Mouse (Mus musculus) intestine, postnatal 0 days (tissue): ENCODE data around the gene Ralgps1. TPM values are rescaled to one million over a fixed set of nuclear protein-coding genes. Genes with fewer than 3 reads are reported as not detected.

ENCODE experiments used
- ATAC-seq: fragments of 200-750 bp; cut with Nextera tagmentation; 2 replicates; pipeline ENCODE4 v1.8.0; 2017; ENCODE audit warnings: mild to moderate bottlenecking, moderate TSS enrichment, moderate library complexity
- H3K27ac ChIP-seq: fragments of 300-500 bp; sonication (generic); 2 replicates; pipeline ENCODE4 v1.5.1; 2014; ENCODE audit warnings: mild to moderate bottlenecking, low read depth, low read length, moderate library complexity
- H3K27me3 ChIP-seq: fragments of 300-500 bp; sonication (generic); replicated peaks from 2 replicates; pipeline ENCODE4 v1.6.1; 2014; ENCODE audit warnings: low read length, mixed read lengths; ENCODE audit not compliant: control insufficient read depth, insufficient read depth
- H3K36me3 ChIP-seq: fragments of 300-500 bp; sonication (generic); 2 replicates; pipeline ENCODE4 v1.6.1; 2014; ENCODE audit warnings: mild to moderate bottlenecking, moderate library complexity; ENCODE audit not compliant: control insufficient read depth, insufficient read depth
- H3K4me1 ChIP-seq: fragments of 300-500 bp; sonication (generic); replicated peaks from 2 replicates; pipeline ENCODE4 v1.6.1; 2014; ENCODE audit warnings: antibody characterized with exemption, low read length, mixed read lengths; ENCODE audit not compliant: control insufficient read depth, insufficient read depth
- H3K4me2 ChIP-seq: fragments of 300-500 bp; sonication (generic); replicated peaks from 2 replicates; pipeline ENCODE4 v1.6.1; 2014; ENCODE audit warnings: low read depth, mild to moderate bottlenecking, moderate library complexity
- H3K4me3 ChIP-seq: fragments of 300-500 bp; sonication (generic); 2 replicates; pipeline ENCODE4 v1.5.1; 2014; ENCODE audit warnings: low read depth, low read length
- H3K9ac ChIP-seq: fragments of 300-500 bp; sonication (generic); 2 replicates; pipeline ENCODE4 v1.6.1; 2014; ENCODE audit warnings: mild to moderate bottlenecking, low read depth, low read length
- H3K9me3 ChIP-seq: fragments of 300-500 bp; sonication (generic); 2 replicates; pipeline ENCODE4 v1.6.1; 2016; ENCODE audit warnings: mixed run types; ENCODE audit not compliant: control insufficient read depth
- CTCF ChIP-seq: sonication (generic); IDR thresholded peaks from 2 replicates; pipeline ENCODE4 v1.5.1; 2016; ENCODE audit warnings: low read depth, mild to moderate bottlenecking, control low read depth, antibody characterized with exemption, moderate library complexity
- WGBS: fragments of 180-500 bp; shearing (Covaris S2); extraction: QIAGEN DNeasy Blood & Tissue Kit; methylation state at CpG from one replicate; pipeline ENCODE4 v1.1.7; 2014; 5-methylcytosine and 5-hydroxymethylcytosine counted together
- polyA plus RNA-seq: library from polyadenylated mRNA; unstranded; fragments of >200 nt; fragmentation: Nextera tagmentation; extraction: Ambion mirVana; gene quantifications from 2 replicates; pipeline ENCODE4 v1.2.1, GENCODE M21; 2015

Gene Ralgps1
- polyA plus RNA-seq, 1 experiment from 2014 or later, result 4.0 TPM

- Histone ChIP-seq H3K4me1 (no peaks in the 10 kb centered on the region), H3K27ac (no peak overlapping the region), H3K4me3 (no peak overlapping the region), H3K27me3 (no peaks in the 10 kb centered on the region), H3K9ac (no peak overlapping the region), H3K36me3 (no peaks in the 10 kb centered on the region), H3K9me3 (no peaks in the 10 kb centered on the region), H3K4me2 (no peak overlapping the region)
- peak; percentile 31; the same call in 1 of the 2 replicates for ATAC-seq
- WGBS, result 24% methylated on average over 5 of the region's 5 CpGs
- peak; percentile 97 for TF ChIP-seq CTCF
Measured at GRCm38 (mm10) chr2:33154751-33155372, 216.4 kb downstream of the Ralgps1 start.

- Histone ChIP-seq H3K36me3 (peaks cover 6% of the 10 kb centered on the region; the same call in 1 of the 2 replicates), H3K4me3 (no peak overlapping the region), H3K9me3 (no peaks in the 10 kb centered on the region), H3K27me3 (no peaks in the 10 kb centered on the region), H3K9ac (no peak overlapping the region), H3K4me1 (no peaks in the 10 kb centered on the region), H3K27ac (no peak overlapping the region), H3K4me2 (no peak overlapping the region)
- WGBS, result 88% methylated on average over 4 of the region's 4 CpGs
- no peak for ATAC-seq
- no peak for TF ChIP-seq CTCF
Measured at GRCm38 (mm10) chr2:33146994-33147393, 224.3 kb downstream of the Ralgps1 start.

- Histone ChIP-seq H3K9ac (no peak overlapping the region), H3K9me3 (no peaks in the 10 kb centered on the region), H3K4me2 (no peak overlapping the region), H3K27me3 (no peaks in the 10 kb centered on the region), H3K4me1 (no peaks in the 10 kb centered on the region), H3K36me3 (peaks cover 6% of the 10 kb centered on the region; the same call in 1 of the 2 replicates), H3K27ac (no peak overlapping the region), H3K4me3 (no peak overlapping the region)
- no peak for ATAC-seq
- WGBS, result 83% methylated on average over 2 of the region's 2 CpGs
- TF ChIP-seq CTCF, result no peak
Measured at GRCm38 (mm10) chr2:33143292-33143691, 228.0 kb downstream of the Ralgps1 start.

GRCm38 (mm10) chr2:33138491-33138890 lies 232.8 kb downstream of the Ralgps1 start:
- Histone ChIP-seq H3K27me3 (no peaks in the 10 kb centered on the region), H3K27ac (no peak overlapping the region), H3K36me3 (peaks cover 4% of the 10 kb centered on the region; the same call in 1 of the 2 replicates), H3K9me3 (no peaks in the 10 kb centered on the region), H3K4me3 (no peak overlapping the region), H3K4me2 (no peak overlapping the region), H3K9ac (no peak overlapping the region), H3K4me1 (no peaks in the 10 kb centered on the region)
- no peak for ATAC-seq
- WGBS, result 79% methylated on average over 2 of the region's 2 CpGs
- TF ChIP-seq CTCF, result no peak

- 90% methylated on average over 4 of the region's 4 CpGs for WGBS
- H3K4me2 ChIP-seq, result no peak overlapping the region
- no peak overlapping the region for H3K9ac ChIP-seq
- H3K27me3 ChIP-seq, result no peaks in the 10 kb centered on the region; the same call in 1 of the 2 replicates
- H3K4me3 ChIP-seq, result no peak overlapping the region
- ATAC-seq, result no peak
- H3K4me1 ChIP-seq, result no peaks in the 10 kb centered on the region
- H3K27ac ChIP-seq, result no peak overlapping the region
- H3K9me3 ChIP-seq, result no peaks in the 10 kb centered on the region
- TF ChIP-seq CTCF, result no peak
- H3K36me3 ChIP-seq, result peaks cover 4% of the 10 kb centered on the region; the same call in 1 of the 2 replicates
Measured at GRCm38 (mm10) chr2:33137731-33138130, 233.6 kb downstream of the Ralgps1 start.

- no peak overlapping the region for H3K27ac ChIP-seq
- no peak for ATAC-seq
- no peak overlapping the region for H3K4me3 ChIP-seq
- H3K4me1 ChIP-seq, result no peaks in the 10 kb centered on the region
- WGBS, result 90% methylated on average over 9 of the region's 9 CpGs
- no peak overlapping the region for H3K9ac ChIP-seq
- H3K4me2 ChIP-seq, result no peak overlapping the region
- no peaks in the 10 kb centered on the region for H3K9me3 ChIP-seq
- peaks cover 3% of the 10 kb centered on the region; the same call in 1 of the 2 replicates for H3K27me3 ChIP-seq
- H3K36me3 ChIP-seq, result peaks cover 4% of the 10 kb centered on the region; the same call in 1 of the 2 replicates
- TF ChIP-seq CTCF, result no peak
Measured at GRCm38 (mm10) chr2:33137244-33137643, 234.0 kb downstream of the Ralgps1 start.
